Mouse (Mus musculus) C2C12 (cell line): ENCODE measurements around the gene Retreg1.

Experiments used
- CEBPB ChIP-seq: IDR thresholded peaks from one replicate; pipeline ENCODE4 v1.6.1; 2011; ENCODE audit warnings: low read depth, mild to moderate bottlenecking, control low read depth, moderate library complexity
- CTCF ChIP-seq: IDR thresholded peaks from one replicate; pipeline ENCODE4 v1.5.1; 2011; ENCODE audit not compliant: control insufficient read depth, insufficient read depth, insufficient read length
- MAX ChIP-seq: IDR thresholded peaks from one replicate; pipeline ENCODE4 v1.6.1; 2011; ENCODE audit warnings: mild to moderate bottlenecking, control low read depth
- USF1 ChIP-seq: IDR thresholded peaks from one replicate; pipeline ENCODE4 v1.6.1; 2011; ENCODE audit warnings: low read depth, mild to moderate bottlenecking, control low read depth, moderate library complexity

GRCm38 (mm10) chr15:25919995-25920394 lies 77.0 kb downstream of the Retreg1 start:
- TF ChIP-seq CTCF (no peak), USF1 (no peak), MAX (no peak), CEBPB (no peak)
